ENCODE assay signal across 7 mouse cellular contexts in the genomic region with DNA sequence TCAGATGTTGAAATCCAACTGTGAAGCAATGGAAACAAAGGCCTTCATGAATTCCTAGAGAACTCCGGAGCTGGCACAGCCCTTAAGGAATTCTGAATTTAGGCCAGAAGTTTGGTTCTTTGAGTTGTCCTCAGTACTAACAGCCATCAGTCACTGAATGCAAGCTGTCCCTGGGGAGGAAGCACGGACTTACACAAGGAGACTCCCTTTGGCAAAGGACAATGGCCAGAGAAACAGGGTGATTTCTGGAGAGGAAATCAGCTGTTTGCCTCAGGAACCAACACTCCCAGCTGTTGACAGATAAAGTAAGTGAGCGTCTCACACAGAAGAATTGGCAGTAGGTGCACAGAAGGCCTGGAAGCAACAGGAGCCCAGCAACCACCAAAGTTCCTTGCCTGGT. TPM values are rescaled to one million over a fixed set of nuclear protein-coding genes. Genes with fewer than 3 reads are reported as not detected.
A peak's percentile ranks its signal among the peaks of the same experiment; 100 is the strongest.
DNase-seq lines count a peak whose midpoint lies in the region; ATAC-seq lines count a peak whose summit lies in the region.

No protein-coding gene starts in this region.

- peak; percentile 29 for DNase-seq in Muller cell, postnatal 12 days (ENCODE audit: inconsistent ontology term)
- DNase-seq in adrenal gland, postnatal 10 days = peak; percentile 71
- peak; percentile 85 to 91 for DNase-seq in heart, adult 9 months (ENCODE audit: low spot score in 2 of 2)
- peak; percentile 73 to 86 for DNase-seq in kidney, postnatal 36 days
- no peak for DNase-seq in spleen, adult 18-20 months
- no peak for DNase-seq in layer of hippocampus, adult 18-20 months (ENCODE audit: low spot score in 2 of 2)

- ATAC-seq in frontal cortex, adult (ENCODE audit: low TSS enrichment) = no peak

RNA-seq across cellular contexts. Expression of a gene that starts 56.8 kb away (rescaled TPM):
- total RNA-seq in adrenal gland, postnatal 10 days (2021) = 10 to 100 TPM; 53.1 to 57.7 TPM
- 1,000 to 10,000 TPM in 1 of 2 experiments, 100 to 1,000 TPM in 1; 905 to 1,057 TPM for total RNA-seq in layer of hippocampus, adult 18-20 months (2021)

Comparison
In these comparisons a context has a peak if more than half of its experiments do, and no peak if none do; other contexts are left out.
1. DNase-seq: peak in Muller cell, postnatal 12 days (single experiment), adrenal gland, postnatal 10 days (single experiment), heart, adult 9 months (2 of 2) and kidney, postnatal 36 days (2 of 2); none in spleen, adult 18-20 months (0 of 2) and layer of hippocampus, adult 18-20 months (0 of 2).
2. RNA of a gene that starts 56.8 kb away (total RNA-seq): 905 to 1,057 TPM in layer of hippocampus, adult 18-20 months; 53.1 to 57.7 TPM in adrenal gland, postnatal 10 days; every median in the first group is over 10 times any median in the second.